Mouse (Mus musculus): ENCODE results near the gene Wasf2.
A peak's percentile ranks its signal among the peaks of the same experiment; 100 is the strongest.

Gene Wasf2

GRCm38 (mm10) chr4:133101751-133102150 is 28.6 kb upstream of the Wasf2 start:
- DNase-seq (ENCODE audit: low spot score): no peak

- no peak for DNase-seq (ENCODE audit: low spot score)
Observed at GRCm38 (mm10) chr4:133103525-133104193, 26.6 kb upstream of the Wasf2 start.

- DNase-seq (ENCODE audit: low spot score): no peak
Observed at GRCm38 (mm10) chr4:133104194-133104569, 26.1 kb upstream of the Wasf2 start.

GRCm38 (mm10) chr4:133106691-133107090 is 23.6 kb upstream of the Wasf2 start:
- no peak for DNase-seq (ENCODE audit: low spot score)

- DNase-seq (ENCODE audit: low spot score): no peak
Observed at GRCm38 (mm10) chr4:133107788-133108281, 22.5 kb upstream of the Wasf2 start.

GRCm38 (mm10) chr4:133108481-133109334 is 21.6 kb upstream of the Wasf2 start:
- DNase-seq (ENCODE audit: low spot score): no peak

GRCm38 (mm10) chr4:133109335-133109801 is 20.9 kb upstream of the Wasf2 start:
- no peak for DNase-seq (ENCODE audit: low spot score)

- DNase-seq (ENCODE audit: low spot score): no peak
Observed at GRCm38 (mm10) chr4:133112175-133112838, 18.0 kb upstream of the Wasf2 start.

- no peak for DNase-seq (ENCODE audit: low spot score)
Observed at GRCm38 (mm10) chr4:133113351-133113882, 16.9 kb upstream of the Wasf2 start.

GRCm38 (mm10) chr4:133114762-133115161 is 15.5 kb upstream of the Wasf2 start:
- no peak for DNase-seq (ENCODE audit: low spot score)

- DNase-seq (ENCODE audit: low spot score): no peak
Observed at GRCm38 (mm10) chr4:133115721-133116429, 14.4 kb upstream of the Wasf2 start.

- DNase-seq (ENCODE audit: low spot score): no peak
Observed at GRCm38 (mm10) chr4:133116756-133117470, 13.4 kb upstream of the Wasf2 start.

- peak; percentile 71 for DNase-seq (ENCODE audit: low spot score)
Observed at GRCm38 (mm10) chr4:133117556-133118411, 12.5 kb upstream of the Wasf2 start.

- DNase-seq (ENCODE audit: low spot score): no peak
Observed at GRCm38 (mm10) chr4:133118775-133119375, 11.4 kb upstream of the Wasf2 start.

GRCm38 (mm10) chr4:133119579-133119978 is 10.7 kb upstream of the Wasf2 start:
- no peak for DNase-seq (ENCODE audit: low spot score)

GRCm38 (mm10) chr4:133120833-133121321 is 9.4 kb upstream of the Wasf2 start:
- DNase-seq (ENCODE audit: low spot score): no peak

GRCm38 (mm10) chr4:133121416-133121815 is 8.9 kb upstream of the Wasf2 start:
- DNase-seq (ENCODE audit: low spot score): no peak

GRCm38 (mm10) chr4:133121974-133122637 is 8.2 kb upstream of the Wasf2 start:
- DNase-seq (ENCODE audit: low spot score): no peak

- no peak for DNase-seq (ENCODE audit: low spot score)
Observed at GRCm38 (mm10) chr4:133127079-133127478, 3.2 kb upstream of the Wasf2 start.
